Mouse (Mus musculus) forebrain, embryonic 13.5 days (tissue): Measurements from ENCODE around the gene Gm20388. TPM values are rescaled to one million over a fixed set of nuclear protein-coding genes. Genes with fewer than 3 reads are reported as not detected.
A peak's percentile ranks its signal among the peaks of the same experiment; 100 is the strongest.

Experiments used
- ATAC-seq: fragments of 200-750 bp; cut with Nextera tagmentation; 2 replicates; pipeline ENCODE4 v1.8.0; 2017
- H3K27ac ChIP-seq: fragments of 300-500 bp; sonication (generic); 2 replicates; pipeline ENCODE4 v1.5.1; 2015; ENCODE audit warnings: inconsistent platforms, mild to moderate bottlenecking, moderate library complexity
- H3K27me3 ChIP-seq: fragments of 300-500 bp; sonication (generic); 2 replicates; pipeline ENCODE4 v1.6.1; 2015; ENCODE audit warnings: mild to moderate bottlenecking, inconsistent platforms
- H3K36me3 ChIP-seq: fragments of 300-500 bp; sonication (generic); 2 replicates; pipeline ENCODE4 v1.6.1; 2015; ENCODE audit warnings: mild to moderate bottlenecking, inconsistent platforms; ENCODE audit not compliant: poor library complexity, severe bottlenecking
- H3K4me1 ChIP-seq: fragments of 300-500 bp; sonication (generic); 2 replicates; pipeline ENCODE4 v1.6.1; 2015; ENCODE audit warnings: inconsistent platforms
- H3K4me2 ChIP-seq: fragments of 300-500 bp; sonication (generic); 2 replicates; pipeline ENCODE4 v1.6.1; 2015; ENCODE audit warnings: inconsistent platforms, mild to moderate bottlenecking, moderate library complexity
- H3K4me3 ChIP-seq: fragments of 300-500 bp; sonication (generic); 2 replicates; pipeline ENCODE4 v1.5.1; 2015; ENCODE audit warnings: mild to moderate bottlenecking, inconsistent platforms
- H3K9ac ChIP-seq: fragments of 300-500 bp; sonication (generic); 2 replicates; pipeline ENCODE4 v1.6.1; 2015; ENCODE audit warnings: mild to moderate bottlenecking, inconsistent platforms
- H3K9me3 ChIP-seq: fragments of 300-500 bp; sonication (generic); replicated peaks from 2 replicates; pipeline ENCODE4 v1.6.1; 2016; ENCODE audit warnings: inconsistent platforms
- whole genome bisulfite sequencing: fragments of 180-500 bp; shearing (Covaris S2); methylation state at CpG from one replicate; pipeline ENCODE4 v1.1.7; 2015; 5-methylcytosine and 5-hydroxymethylcytosine counted together
- polyA plus RNA-seq: library from polyadenylated mRNA; unstranded; fragments of >200 nt; fragmentation: Nextera tagmentation; extraction: Ambion mirVana; gene quantifications from 2 replicates; pipeline ENCODE4 v1.2.1, GENCODE M21; 2015

Gene Gm20388
- polyA plus RNA-seq, 1 experiment from 2014 or later: 5.6 TPM

DNA sequence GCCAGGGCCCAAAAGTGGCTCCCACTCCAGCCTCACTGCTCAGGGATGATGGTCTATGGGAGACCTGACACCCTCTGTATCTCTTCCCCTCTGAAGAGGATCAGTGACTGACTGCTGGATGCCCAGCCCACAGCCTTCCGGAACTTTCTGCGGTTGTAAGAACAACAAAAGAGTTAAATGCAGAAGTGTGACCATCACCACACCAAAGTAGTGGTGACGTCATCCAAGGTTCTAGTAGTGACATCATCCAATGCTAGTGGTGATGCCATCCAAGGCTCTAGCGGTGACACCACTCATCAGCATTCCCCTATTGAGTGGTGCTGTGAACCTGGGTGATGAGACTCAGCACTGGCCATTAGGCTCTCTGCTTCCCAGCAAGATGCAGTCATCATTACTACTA, 978.5 kb downstream of the Gm20388 start:
- no peaks in the 10 kb centered on the region for H3K9me3 ChIP-seq
- H3K4me3 ChIP-seq: no peak overlapping the region
- 0 out of 2 replicates have a peak, but pooled peaks cover 6% of the 10 kb centered on the region for H3K4me1 ChIP-seq
- H3K9ac ChIP-seq: no peak overlapping the region
- peaks cover 97% of the 10 kb centered on the region for H3K27me3 ChIP-seq
- no peaks in the 10 kb centered on the region for H3K36me3 ChIP-seq
- H3K27ac ChIP-seq: no peak overlapping the region
- no peak overlapping the region for H3K4me2 ChIP-seq
- WGBS: 86% methylated on average over 4 of the region's 4 CpGs
- no peak for ATAC-seq

GRCm38 (mm10) chr8:120890068-120890467, 979.4 kb downstream of the Gm20388 start:
- Histone ChIP-seq H3K9ac (no peak overlapping the region), H3K27ac (no peak overlapping the region), H3K4me1 (peaks cover 8% of the 10 kb centered on the region; the same call in 1 of the 2 replicates), H3K4me2 (peak overlapping the region; percentile 17), H3K27me3 (peaks cover 97% of the 10 kb centered on the region), H3K9me3 (no peaks in the 10 kb centered on the region), H3K36me3 (no peaks in the 10 kb centered on the region), H3K4me3 (no peak overlapping the region)
- no peak for ATAC-seq
- under 1% methylated on average over 11 of the region's 11 CpGs for WGBS

DNA sequence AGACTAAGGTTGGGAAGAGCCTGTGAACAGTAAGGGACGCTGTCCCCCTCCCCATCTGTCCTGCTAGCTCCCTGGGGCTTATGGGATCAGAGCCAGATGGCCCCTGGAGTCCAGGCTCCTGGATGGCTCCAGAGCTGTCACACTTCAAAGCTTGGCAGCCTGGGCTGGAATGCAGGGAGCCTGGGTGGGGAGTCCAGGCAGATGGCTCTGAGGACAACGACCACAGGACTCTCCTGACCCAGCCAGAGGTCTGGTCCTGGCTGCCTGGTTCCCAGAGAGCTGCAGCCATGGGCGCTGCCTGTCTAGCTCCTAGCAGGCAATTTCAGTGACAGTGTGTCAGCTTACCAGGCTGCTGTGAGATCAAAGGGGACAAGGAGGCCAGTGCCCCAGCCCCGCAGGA, 984.4 kb downstream of the Gm20388 start:
- Histone ChIP-seq H3K9ac (no peak overlapping the region), H3K9me3 (no peaks in the 10 kb centered on the region), H3K4me2 (no peak overlapping the region), H3K27ac (no peak overlapping the region), H3K4me1 (peaks cover 16% of the 10 kb centered on the region), H3K36me3 (no peaks in the 10 kb centered on the region), H3K4me3 (no peak overlapping the region), H3K27me3 (peaks cover 69% of the 10 kb centered on the region)
- ATAC-seq: no peak
- WGBS: 8% methylated on average over 4 of the region's 4 CpGs

- Histone ChIP-seq H3K27ac (no peak overlapping the region), H3K27me3 (peaks cover 63% of the 10 kb centered on the region), H3K4me3 (peak overlapping the region; percentile 21; the same call in 1 of the 2 replicates), H3K4me2 (peak overlapping the region; percentile 43), H3K9ac (no peak overlapping the region), H3K4me1 (peaks cover 12% of the 10 kb centered on the region), H3K9me3 (no peaks in the 10 kb centered on the region), H3K36me3 (no peaks in the 10 kb centered on the region)
- no peak for ATAC-seq
- WGBS: 3% methylated on average over 13 of the region's 13 CpGs
Measured at GRCm38 (mm10) chr8:120895600-120895999, 985.0 kb downstream of the Gm20388 start.

GRCm38 (mm10) chr8:120896203-120896602, 985.6 kb downstream of the Gm20388 start:
- WGBS: 34% methylated on average over 13 of the region's 13 CpGs
- Histone ChIP-seq H3K4me1 (peaks cover 12% of the 10 kb centered on the region), H3K4me3 (peak overlapping the region; percentile 21; the same call in 1 of the 2 replicates), H3K36me3 (no peaks in the 10 kb centered on the region), H3K27me3 (peaks cover 59% of the 10 kb centered on the region), H3K27ac (no peak overlapping the region), H3K9ac (no peak overlapping the region), H3K9me3 (no peaks in the 10 kb centered on the region), H3K4me2 (peak overlapping the region; percentile 43)
- no peak for ATAC-seq

DNA sequence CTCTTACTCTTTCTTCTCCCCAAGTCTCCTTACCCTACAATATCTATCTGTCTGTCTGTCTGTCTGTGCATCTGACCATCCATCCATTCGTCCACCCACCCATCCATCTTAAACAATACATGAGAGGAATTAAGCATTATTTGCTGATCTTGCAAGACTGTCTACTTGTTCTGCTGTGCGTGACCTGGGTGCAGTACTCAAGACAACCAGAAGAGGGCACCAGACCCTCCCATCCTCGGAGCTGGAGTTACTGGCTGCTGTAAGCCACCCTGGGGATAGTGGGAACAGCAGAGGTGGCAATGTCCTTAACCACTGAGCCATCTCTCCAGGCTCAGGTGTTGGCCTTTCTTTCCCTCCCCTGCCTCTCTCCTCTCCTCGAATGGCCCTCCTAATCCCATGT, 987.4 kb downstream of the Gm20388 start:
- peaks cover 12% of the 10 kb centered on the region for H3K4me1 ChIP-seq
- H3K36me3 ChIP-seq: no peaks in the 10 kb centered on the region
- no peak overlapping the region for H3K9ac ChIP-seq
- H3K9me3 ChIP-seq: no peaks in the 10 kb centered on the region
- no peak overlapping the region for H3K4me2 ChIP-seq
- H3K27me3 ChIP-seq: peaks cover 45% of the 10 kb centered on the region
- no peak overlapping the region for H3K4me3 ChIP-seq
- H3K27ac ChIP-seq: no peak overlapping the region
- 52% methylated on average over 4 of the region's 4 CpGs for WGBS
- ATAC-seq: no peak

DNA sequence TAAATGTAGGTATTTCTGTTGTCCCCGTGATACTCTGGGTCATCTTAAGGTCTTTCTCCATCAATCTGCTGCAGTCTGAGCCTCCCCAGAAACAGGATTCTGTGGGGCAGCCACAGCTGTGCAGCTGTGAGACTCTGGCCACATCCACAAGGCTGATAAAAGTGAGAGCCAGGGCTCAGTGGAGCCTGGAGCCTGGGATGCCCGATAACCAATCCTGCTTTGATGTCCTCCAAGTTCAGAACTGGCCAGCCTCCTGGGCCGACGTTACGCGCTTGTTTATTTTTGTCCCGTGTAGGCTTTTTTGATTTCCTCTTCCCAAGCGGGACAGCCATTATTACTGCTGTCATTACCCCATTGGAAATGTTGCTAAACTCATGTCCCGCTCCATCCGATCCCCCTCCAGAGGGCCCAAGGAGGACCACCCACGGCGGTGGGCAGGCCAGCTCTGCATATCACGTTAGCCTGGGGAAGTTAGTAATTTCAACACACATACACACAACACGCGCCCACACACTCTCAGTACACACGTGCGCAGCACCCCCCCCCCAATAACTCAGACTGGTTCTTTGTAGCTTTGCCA, 988.3 kb downstream of the Gm20388 start:
- H3K4me3 ChIP-seq: no peak overlapping the region
- ATAC-seq: no peak
- H3K4me2 ChIP-seq: no peak overlapping the region
- H3K9ac ChIP-seq: no peak overlapping the region
- H3K4me1 ChIP-seq: peaks cover 12% of the 10 kb centered on the region
- peaks cover 36% of the 10 kb centered on the region for H3K27me3 ChIP-seq
- H3K36me3 ChIP-seq: no peaks in the 10 kb centered on the region
- no peak overlapping the region for H3K27ac ChIP-seq
- H3K9me3 ChIP-seq: no peaks in the 10 kb centered on the region
- WGBS: 79% methylated on average over 17 of the region's 17 CpGs

GRCm38 (mm10) chr8:120902346-120902745, 991.7 kb downstream of the Gm20388 start:
- H3K4me1 ChIP-seq: no peaks in the 10 kb centered on the region
- H3K4me2 ChIP-seq: no peak overlapping the region
- H3K4me3 ChIP-seq: no peak overlapping the region
- no peak overlapping the region for H3K9ac ChIP-seq
- 28% methylated on average over 11 of the region's 11 CpGs for WGBS
- no peak overlapping the region for H3K27ac ChIP-seq
- peaks cover 4% of the 10 kb centered on the region; the same call in 1 of the 2 replicates for H3K27me3 ChIP-seq
- no peak for ATAC-seq
- H3K9me3 ChIP-seq: no peaks in the 10 kb centered on the region
- H3K36me3 ChIP-seq: no peaks in the 10 kb centered on the region

DNA sequence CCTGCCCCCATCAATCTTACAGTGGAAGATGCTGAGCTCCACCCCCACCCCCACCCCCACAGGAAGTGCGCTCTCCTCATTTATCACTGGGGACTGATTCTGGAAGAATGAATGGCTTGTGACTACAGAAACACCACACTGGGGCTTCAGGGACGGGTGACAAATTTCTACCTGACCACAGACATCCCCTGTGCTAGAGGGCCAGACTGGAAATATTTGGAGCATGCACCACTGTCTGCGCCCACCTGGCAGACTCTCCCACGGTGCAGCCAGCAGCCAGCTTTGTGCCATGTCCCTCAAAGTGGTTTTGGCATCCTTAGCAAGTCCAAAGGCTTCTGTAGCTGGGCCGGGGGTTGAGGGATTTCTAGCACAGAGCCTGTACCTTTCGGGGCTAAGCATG, 997.0 kb downstream of the Gm20388 start:
- no peaks in the 10 kb centered on the region for H3K36me3 ChIP-seq
- no peak for ATAC-seq
- no peaks in the 10 kb centered on the region for H3K27me3 ChIP-seq
- WGBS: 71% methylated on average over 6 of the region's 6 CpGs
- no peak overlapping the region for H3K4me2 ChIP-seq
- no peaks in the 10 kb centered on the region for H3K4me1 ChIP-seq
- no peaks in the 10 kb centered on the region for H3K9me3 ChIP-seq
- no peak overlapping the region for H3K4me3 ChIP-seq
- no peak overlapping the region for H3K27ac ChIP-seq
- H3K9ac ChIP-seq: no peak overlapping the region

DNA sequence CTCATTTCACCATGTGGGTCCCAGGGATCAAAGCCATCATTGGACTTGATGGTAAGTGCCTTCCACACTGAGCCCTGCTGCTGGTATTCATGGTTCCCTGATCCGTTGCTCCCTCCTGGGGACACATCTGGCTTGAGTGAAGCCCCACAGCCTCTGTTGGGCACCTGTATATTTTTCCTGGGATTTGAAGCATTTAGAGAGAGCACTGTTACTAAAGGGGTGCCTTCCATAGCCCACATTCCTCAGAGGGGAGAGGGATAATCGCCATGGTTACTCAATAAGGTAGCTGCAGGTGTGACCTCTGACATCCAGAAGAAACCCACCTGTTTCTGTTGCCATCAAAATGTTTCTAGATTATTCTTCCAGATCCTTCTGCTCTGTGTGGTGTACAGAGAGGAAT, 1000.3 kb downstream of the Gm20388 start:
- ATAC-seq: no peak
- no peaks in the 10 kb centered on the region for H3K4me1 ChIP-seq
- no peak overlapping the region for H3K4me3 ChIP-seq
- H3K36me3 ChIP-seq: no peaks in the 10 kb centered on the region
- no peak overlapping the region for H3K9ac ChIP-seq
- H3K27ac ChIP-seq: no peak overlapping the region
- H3K27me3 ChIP-seq: no peaks in the 10 kb centered on the region
- H3K4me2 ChIP-seq: no peak overlapping the region
- no peaks in the 10 kb centered on the region for H3K9me3 ChIP-seq
- WGBS: 82% methylated on average over 2 of the region's 2 CpGs

- Histone ChIP-seq H3K9me3 (no peaks in the 10 kb centered on the region), H3K27ac (no peak overlapping the region), H3K4me2 (no peak overlapping the region), H3K4me3 (no peak overlapping the region), H3K36me3 (no peaks in the 10 kb centered on the region), H3K4me1 (no peaks in the 10 kb centered on the region), H3K27me3 (no peaks in the 10 kb centered on the region), H3K9ac (no peak overlapping the region)
- no peak for ATAC-seq
- WGBS: 29% methylated on average over 6 of the region's 6 CpGs
Measured at GRCm38 (mm10) chr8:120912463-120912862, 1001.8 kb downstream of the Gm20388 start.

DNA sequence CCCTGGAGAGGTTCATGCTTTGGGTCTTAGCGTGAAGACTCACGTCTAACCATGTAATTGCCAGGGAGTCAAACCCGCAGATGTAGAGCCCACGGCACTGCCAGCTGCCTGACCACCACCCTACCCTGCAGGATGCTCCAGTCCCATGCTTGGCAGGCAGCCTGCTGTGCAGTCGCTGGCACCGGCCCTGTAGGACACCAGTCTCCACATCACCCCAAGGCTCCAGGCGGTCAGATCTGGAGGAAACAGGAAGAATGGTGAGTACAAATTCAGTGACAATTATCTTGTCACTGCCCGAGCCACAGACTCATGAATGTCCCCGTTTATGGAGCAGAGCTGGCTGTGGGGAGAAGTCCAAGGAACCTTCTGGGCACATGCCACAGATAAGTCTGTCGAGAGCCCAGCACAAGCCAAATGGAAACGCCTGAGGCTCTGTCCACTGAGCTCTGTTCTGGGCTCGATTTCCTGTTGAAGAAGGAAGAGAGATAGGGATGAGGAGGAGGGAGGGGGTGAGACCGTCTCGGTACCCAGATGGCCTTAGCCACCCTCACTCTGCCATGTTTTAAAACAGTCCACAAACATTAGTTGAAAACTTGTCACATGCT, 1006.3 kb downstream of the Gm20388 start:
- no peaks in the 10 kb centered on the region for H3K27me3 ChIP-seq
- H3K9ac ChIP-seq: no peak overlapping the region
- H3K4me3 ChIP-seq: no peak overlapping the region
- H3K9me3 ChIP-seq: no peaks in the 10 kb centered on the region
- H3K4me1 ChIP-seq: no peaks in the 10 kb centered on the region
- H3K27ac ChIP-seq: no peak overlapping the region
- H3K4me2 ChIP-seq: no peak overlapping the region
- no peaks in the 10 kb centered on the region for H3K36me3 ChIP-seq
- 78% methylated on average over 14 of the region's 14 CpGs for WGBS
- no peak for ATAC-seq

DNA sequence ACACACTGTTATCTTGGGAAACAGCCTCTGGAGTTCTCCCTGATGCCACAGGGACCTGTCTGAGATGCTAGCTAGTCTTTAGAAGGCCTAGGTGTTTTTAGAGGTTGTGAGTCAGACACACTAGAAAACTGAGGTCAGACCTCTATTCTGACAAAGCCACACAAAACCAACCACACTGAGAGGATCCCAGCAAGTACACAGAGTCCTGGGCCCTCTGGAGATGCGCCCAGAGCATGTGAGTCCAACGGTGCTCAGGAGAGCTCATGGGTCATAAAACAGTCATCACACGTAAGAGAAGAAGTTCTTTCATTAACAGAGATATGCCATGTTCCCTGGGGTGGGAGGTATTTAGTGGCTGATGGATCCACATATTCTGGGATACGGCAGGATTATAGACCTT, 1009.9 kb downstream of the Gm20388 start:
- Histone ChIP-seq H3K4me2 (no peak overlapping the region), H3K9me3 (no peaks in the 10 kb centered on the region; the same call in 1 of the 2 replicates), H3K4me1 (no peaks in the 10 kb centered on the region), H3K27ac (no peak overlapping the region), H3K4me3 (no peak overlapping the region), H3K27me3 (0 out of 2 replicates have a peak, but pooled peaks cover 3% of the 10 kb centered on the region), H3K9ac (no peak overlapping the region), H3K36me3 (no peaks in the 10 kb centered on the region)
- no peak for ATAC-seq
- 97% methylated on average over 4 of the region's 4 CpGs for WGBS
